Mouse (Mus musculus): ENCODE measurements at regions not wholly inside any gene's neighbourhood (a gene's known extent, or its start where the extent isn't known, plus 50 kb on each side); places are given as distances from the start of the nearest gene placed in this dataset.

GRCm38 (mm10) chr3:34470721-34471120 lies 179.5 kb upstream of the Sox2 start:
- TF ChIP-seq CTCF (conservative IDR thresholded peaks at IDR 0.05; ENCODE audit: insufficient read depth, insufficient read length, low read depth, low read length): no peak
- TF ChIP-seq POLR2A (IDR thresholded peaks at IDR 0.05; ENCODE audit: low read depth, low read length): no peak
